Mouse (Mus musculus) neural tube, embryonic 14.5 days (tissue): ENCODE measurements at regions not wholly inside any gene's neighbourhood (a gene's known extent, or its start where the extent isn't known, plus 50 kb on each side); places are given as distances from the start of the nearest gene placed in this dataset.

ENCODE experiments used
- ATAC-seq: fragments of 200-750 bp; cut with Nextera tagmentation; 2 replicates; pipeline ENCODE4 v1.8.0; 2017; ENCODE audit warnings: low read depth, mild to moderate bottlenecking, moderate TSS enrichment, moderate library complexity
- H3K27ac ChIP-seq: fragments of 300-500 bp; sonication (generic); 2 replicates; pipeline ENCODE4 v1.5.1; 2014; ENCODE audit warnings: low read depth, mild to moderate bottlenecking, control low read depth, low read length, moderate library complexity, mixed read lengths
- H3K27me3 ChIP-seq: fragments of 300-500 bp; sonication (generic); 2 replicates; pipeline ENCODE4 v1.6.1; 2014; ENCODE audit warnings: low read length; ENCODE audit not compliant: control insufficient read depth, insufficient read depth
- H3K36me3 ChIP-seq: fragments of 300-500 bp; sonication (generic); 2 replicates; pipeline ENCODE4 v1.6.1; 2014; ENCODE audit warnings: low read length, mixed read lengths; ENCODE audit not compliant: control insufficient read depth, insufficient read depth
- H3K4me1 ChIP-seq: fragments of 300-500 bp; sonication (generic); 2 replicates; pipeline ENCODE4 v1.6.1; 2014; ENCODE audit warnings: low read length; ENCODE audit not compliant: control insufficient read depth, insufficient read depth
- H3K4me2 ChIP-seq: fragments of 300-500 bp; sonication (generic); 2 replicates; pipeline ENCODE4 v1.6.1; 2014; ENCODE audit warnings: mild to moderate bottlenecking, low read depth, low read length, control low read depth
- H3K4me3 ChIP-seq: fragments of 300-500 bp; sonication (generic); 2 replicates; pipeline ENCODE4 v1.5.1; 2014; ENCODE audit warnings: low read depth, low read length, control low read depth, mixed read lengths
- H3K9ac ChIP-seq: fragments of 300-500 bp; sonication (generic); replicated peaks from 2 replicates; pipeline ENCODE4 v1.6.1; 2014; ENCODE audit warnings: low read depth, mild to moderate bottlenecking, control low read depth, low read length, mixed read lengths
- H3K9me3 ChIP-seq: fragments of 300-500 bp; sonication (generic); 2 replicates; pipeline ENCODE4 v1.6.1; 2016; ENCODE audit warnings: low read length; ENCODE audit not compliant: control insufficient read depth
- WGBS: fragments of 180-500 bp; shearing (Covaris S2); extraction: QIAGEN DNeasy Blood & Tissue Kit; methylation state at CpG from one replicate; pipeline ENCODE4 v1.1.7; 2014; 5-methylcytosine and 5-hydroxymethylcytosine counted together

- H3K4me1 ChIP-seq: no peaks in the 10 kb centered on the region
- no peak overlapping the region for H3K27ac ChIP-seq
- ATAC-seq: peak; percentile 66; the same call in 1 of the 2 replicates
- no peaks in the 10 kb centered on the region for H3K27me3 ChIP-seq
- H3K9ac ChIP-seq: no peak overlapping the region
- H3K4me2 ChIP-seq: no peak overlapping the region
- H3K36me3 ChIP-seq: no peaks in the 10 kb centered on the region
- H3K4me3 ChIP-seq: no peak overlapping the region
- WGBS: 54% methylated on average over 3 of the region's 3 CpGs
- H3K9me3 ChIP-seq: no peaks in the 10 kb centered on the region
These were observed 388.3 kb downstream of the Gm1140 start for GRCm38 (mm10) chrX:67304907-67305603.

DNA sequence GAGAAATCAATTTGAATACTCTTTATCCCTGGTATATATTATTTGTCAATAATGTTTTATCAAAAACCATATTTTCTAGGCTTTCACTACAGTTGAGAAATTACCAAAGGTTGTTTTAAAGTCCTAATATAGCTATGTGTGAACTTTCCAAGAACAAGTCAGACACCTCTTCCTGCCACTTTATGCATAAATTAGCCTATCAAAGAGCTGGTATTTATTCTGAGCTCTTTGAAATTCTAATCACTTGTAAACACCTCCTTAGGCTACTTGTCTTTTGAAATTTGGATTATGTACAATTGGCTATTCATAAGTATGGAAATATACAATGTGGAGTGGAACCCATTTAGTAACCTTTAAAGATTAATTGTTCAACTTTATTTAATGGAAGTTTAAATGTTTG is 409.5 kb downstream of the Gm1140 start:
- H3K4me3 ChIP-seq: no peak overlapping the region
- H3K9me3 ChIP-seq: no peaks in the 10 kb centered on the region

GRCm38 (mm10) chrX:67283460-67283859 is 409.9 kb downstream of the Gm1140 start:
- ATAC-seq: no peak
- no peak overlapping the region for H3K9ac ChIP-seq
- H3K27me3 ChIP-seq: no peaks in the 10 kb centered on the region
- H3K36me3 ChIP-seq: no peaks in the 10 kb centered on the region
- H3K4me3 ChIP-seq: no peak overlapping the region
- no peak overlapping the region for H3K27ac ChIP-seq
- H3K4me1 ChIP-seq: no peaks in the 10 kb centered on the region
- no peaks in the 10 kb centered on the region for H3K9me3 ChIP-seq
- WGBS: 75% methylated on average over 2 of the region's 2 CpGs
- no peak overlapping the region for H3K4me2 ChIP-seq

More for the DNA sequence above, 409.5 kb downstream of the Gm1140 start:
- H3K4me1 ChIP-seq: no peaks in the 10 kb centered on the region
- ATAC-seq: no peak
- no peaks in the 10 kb centered on the region for H3K36me3 ChIP-seq
- H3K4me2 ChIP-seq: no peak overlapping the region
- H3K27me3 ChIP-seq: no peaks in the 10 kb centered on the region
- H3K27ac ChIP-seq: no peak overlapping the region
- no peak overlapping the region for H3K9ac ChIP-seq

DNA sequence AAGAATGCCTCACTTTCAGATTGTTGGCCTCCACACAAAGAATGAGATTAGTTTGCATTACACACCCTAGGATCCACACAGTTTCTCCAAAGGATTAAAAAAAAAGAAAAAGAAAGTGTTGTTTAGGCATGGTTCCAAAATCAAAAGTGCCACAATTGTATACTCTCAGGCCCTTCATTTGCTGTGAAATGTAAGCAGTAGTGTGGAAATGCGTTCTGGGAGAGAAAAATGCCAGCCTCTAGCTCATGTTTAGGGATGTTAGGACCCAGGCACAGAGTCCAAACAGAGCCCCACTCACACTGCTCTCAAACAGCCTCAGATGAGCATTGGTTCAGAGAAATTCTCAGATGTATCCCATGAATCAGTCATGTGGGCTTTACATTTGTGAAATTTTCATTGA is 410.4 kb downstream of the Gm1140 start:
- H3K4me3 ChIP-seq: no peak overlapping the region
- H3K9me3 ChIP-seq: no peaks in the 10 kb centered on the region
- no peak overlapping the region for H3K27ac ChIP-seq
- 29% methylated on average over 1 of the region's 1 CpGs for WGBS
- no peaks in the 10 kb centered on the region for H3K36me3 ChIP-seq
- no peak for ATAC-seq
- H3K9ac ChIP-seq: no peak overlapping the region
- no peaks in the 10 kb centered on the region for H3K4me1 ChIP-seq
- H3K4me2 ChIP-seq: no peak overlapping the region
- no peaks in the 10 kb centered on the region for H3K27me3 ChIP-seq

- Histone ChIP-seq H3K4me2 (no peak overlapping the region), H3K27me3 (no peaks in the 10 kb centered on the region), H3K27ac (no peak overlapping the region), H3K4me1 (no peaks in the 10 kb centered on the region), H3K9me3 (no peaks in the 10 kb centered on the region), H3K9ac (no peak overlapping the region), H3K36me3 (no peaks in the 10 kb centered on the region), H3K4me3 (no peak overlapping the region)
- 83% methylated on average over 1 of the region's 1 CpGs for WGBS
- no peak for ATAC-seq
These were observed 454.6 kb downstream of the Gm1140 start for GRCm38 (mm10) chrX:67238578-67239328.

GRCm38 (mm10) chrX:67210236-67210635 is 483.1 kb downstream of the Gm1140 start:
- H3K27me3 ChIP-seq: no peaks in the 10 kb centered on the region
- no peak overlapping the region for H3K4me2 ChIP-seq
- ATAC-seq: no peak
- H3K27ac ChIP-seq: no peak overlapping the region
- no peak overlapping the region for H3K4me3 ChIP-seq
- 79% methylated on average over 1 of the region's 1 CpGs for WGBS
- no peaks in the 10 kb centered on the region for H3K4me1 ChIP-seq
- H3K9ac ChIP-seq: no peak overlapping the region
- H3K36me3 ChIP-seq: no peaks in the 10 kb centered on the region
- no peaks in the 10 kb centered on the region for H3K9me3 ChIP-seq
